Mouse (Mus musculus) erythroblast, adult 5-6 weeks (primary cell): ENCODE measurements around the gene Mgst3. TPM values are rescaled to one million over a fixed set of nuclear protein-coding genes. Genes with fewer than 3 reads are reported as not detected.
A peak's percentile ranks its signal among the peaks of the same experiment; 100 is the strongest.

Experiments
- ATAC-seq: replicated peaks from 2 replicates; pipeline ENCODE4 v1.8.0; 2016; ENCODE audit warnings: moderate number of reproducible peaks, mild to moderate bottlenecking, moderate TSS enrichment, inconsistent platforms; ENCODE audit not compliant: poor library complexity, low FRiP score, severe bottlenecking
- total RNA-seq, 2 experiments: library from RNA; stranded (forward) in 1 of 2; stranded (reverse) in 1 of 2; fragments of 150-400 nt in 1 of 2; fragments of 200-764, 138-1000 nt in 1 of 2; gene quantifications; 2 replicates each; pipeline versions ENCODE4 v1.2.3 to v1.2.4; 2015 to 2017; ENCODE audit warnings: low replicate concordance in 2 of 2

Mgst3 gene
- total RNA-seq (2015; ENCODE audit: low replicate concordance) (84.0 and 95.1 TPM in 2 replicates), total RNA-seq (2017; ENCODE audit: low replicate concordance) (132 and 152 TPM in 2 replicates)

GRCm38 (mm10) chr1:167393683-167394492 lies at the start of gene Mgst3:
Gene Mgst3 (minus strand): TSS chr1:167393841.
- peak; percentile 84 for ATAC-seq

- no peak for ATAC-seq
These were observed 44.7 kb upstream of the Mgst3 start for GRCm38 (mm10) chr1:167438231-167438885.

- no peak for ATAC-seq
These were observed 43.5 kb upstream of the Mgst3 start for GRCm38 (mm10) chr1:167437091-167437490.

DNA sequence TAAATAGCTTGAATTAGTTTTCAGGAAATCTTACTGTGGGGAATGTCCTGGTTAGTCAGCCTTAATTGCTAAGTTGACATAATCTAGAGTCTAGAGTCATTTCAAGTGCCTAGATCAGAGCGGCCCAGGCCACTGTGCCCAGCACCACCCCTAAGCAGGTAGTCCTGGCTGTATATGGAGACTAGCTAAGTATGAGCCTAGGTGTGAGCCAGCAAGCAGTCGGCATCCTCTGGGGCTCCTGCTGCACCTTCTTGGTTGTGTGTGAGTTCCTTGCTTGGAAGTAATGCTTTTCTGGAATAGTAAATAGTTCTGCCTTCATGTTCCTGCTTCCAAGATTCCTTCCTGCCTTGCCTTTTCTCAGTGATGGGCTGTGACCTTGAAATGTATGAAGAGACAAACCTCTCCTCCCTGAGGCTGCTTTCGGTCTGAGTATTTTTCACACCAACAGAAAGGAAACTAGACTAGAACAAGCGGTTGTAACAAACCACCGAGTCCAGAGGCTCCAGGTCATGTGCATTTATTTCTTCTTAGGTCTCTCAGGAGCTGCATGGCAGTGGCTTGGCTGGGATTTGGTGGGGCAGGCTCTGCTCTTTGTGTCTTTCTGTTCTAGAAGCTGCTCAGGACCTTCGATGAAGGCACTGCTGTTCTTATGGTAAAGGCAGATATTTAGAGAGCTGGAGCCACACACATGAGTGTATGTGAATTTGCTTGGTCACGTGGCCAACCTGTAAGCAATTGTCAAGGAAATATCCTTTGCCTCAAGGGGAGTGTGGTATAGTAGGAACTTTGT lies 42.7 kb upstream of the Mgst3 start:
- no peak for ATAC-seq

GRCm38 (mm10) chr1:167434931-167435330 lies 41.3 kb upstream of the Mgst3 start:
- no peak for ATAC-seq

DNA sequence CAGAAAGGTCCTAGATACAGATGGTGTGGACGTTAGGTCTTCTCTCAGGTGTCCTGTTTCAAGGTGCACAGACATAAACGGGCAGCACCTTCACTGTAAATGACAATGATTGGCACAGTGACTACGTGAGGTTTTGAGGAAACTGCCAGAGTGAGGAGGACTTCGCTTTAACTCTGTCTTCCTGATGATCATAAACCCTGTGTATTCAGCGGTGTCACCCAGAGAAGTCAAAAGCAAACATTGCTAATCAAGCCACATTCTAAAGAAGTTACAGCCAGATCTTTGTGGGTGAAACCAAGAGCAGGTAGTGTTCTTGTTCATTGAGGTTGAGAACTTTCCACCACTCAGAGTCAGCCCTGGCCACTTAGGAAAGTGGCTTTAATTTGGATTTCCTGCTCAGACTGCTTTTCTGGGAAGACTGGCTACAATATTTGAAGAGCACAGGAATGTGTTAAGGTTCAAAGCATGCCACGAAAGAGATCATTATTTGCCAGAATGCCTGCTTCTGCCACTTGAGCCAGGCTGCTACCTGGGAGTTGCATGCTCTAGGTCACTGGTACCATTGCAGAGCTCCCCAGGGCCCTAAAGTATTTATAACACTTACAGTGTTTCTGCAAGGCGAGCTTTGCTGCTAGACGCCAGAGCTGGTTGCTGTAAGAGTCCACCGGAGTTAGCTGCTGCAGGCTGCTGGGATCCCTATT lies 37.5 kb upstream of the Mgst3 start:
- no peak for ATAC-seq

DNA sequence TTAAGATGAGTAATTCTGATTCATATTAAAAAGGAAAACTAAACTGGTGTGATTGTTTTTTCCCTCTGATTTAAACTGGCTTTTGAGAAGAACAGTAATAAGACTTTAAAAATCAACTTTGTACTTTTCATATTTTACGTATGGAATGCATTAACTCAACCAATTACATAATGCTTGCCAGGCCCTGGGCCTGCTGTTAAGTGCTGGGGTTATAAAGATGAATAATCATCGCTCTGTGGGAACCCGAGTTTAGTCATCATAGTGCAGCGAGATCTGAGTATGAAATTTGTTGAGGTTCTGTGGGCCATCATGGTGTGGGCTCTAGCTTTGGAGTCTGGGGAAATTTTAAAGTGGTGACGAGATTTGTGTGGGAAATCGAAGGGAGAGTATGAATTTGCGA lies 33.0 kb upstream of the Mgst3 start:
- ATAC-seq, result no peak

GRCm38 (mm10) chr1:167425572-167425971 lies 31.9 kb upstream of the Mgst3 start:
- ATAC-seq, result no peak

GRCm38 (mm10) chr1:167422501-167423240 lies 29.0 kb upstream of the Mgst3 start:
- ATAC-seq, result no peak

- peak; percentile 87 for ATAC-seq
These were observed 21.2 kb upstream of the Mgst3 start for GRCm38 (mm10) chr1:167414846-167415245.

DNA sequence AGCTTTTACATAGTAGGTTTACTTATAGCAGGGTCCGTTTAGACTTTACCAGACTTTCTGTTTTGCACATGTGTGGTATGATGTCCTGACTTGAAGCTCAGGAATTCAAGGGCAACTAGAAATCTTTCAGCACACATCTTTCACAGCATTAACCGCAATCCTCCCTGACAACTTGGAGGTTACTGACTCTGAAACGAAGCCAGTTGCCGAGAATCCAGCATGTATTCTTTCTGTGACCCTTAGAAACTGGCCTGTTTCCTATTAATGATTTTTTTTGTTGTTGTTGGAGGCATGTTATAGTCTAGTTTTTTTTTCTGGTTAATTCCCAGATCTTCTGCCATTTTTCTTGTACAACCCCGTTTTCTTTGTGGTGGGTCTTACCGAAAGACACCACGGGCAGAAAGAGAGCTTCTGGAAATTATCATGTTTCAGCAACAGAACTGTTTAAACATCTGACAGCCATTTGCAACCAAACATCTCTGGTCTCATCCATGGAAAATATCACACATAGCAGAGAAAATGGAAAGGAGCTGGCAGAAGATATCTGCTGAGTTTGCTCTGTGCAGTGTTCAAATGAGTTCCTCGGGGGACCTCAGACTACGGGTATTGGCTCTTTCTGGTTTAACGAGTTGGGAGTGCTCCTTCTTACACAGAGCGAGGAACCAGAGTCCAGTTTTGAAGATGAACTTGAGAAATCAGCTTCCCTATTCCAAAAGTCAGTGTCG lies 18.5 kb upstream of the Mgst3 start:
- ATAC-seq, result no peak

GRCm38 (mm10) chr1:167409601-167410000 lies 16.0 kb upstream of the Mgst3 start:
- ATAC-seq, result no peak

GRCm38 (mm10) chr1:167405237-167405636 lies 11.6 kb upstream of the Mgst3 start:
- ATAC-seq, result no peak

DNA sequence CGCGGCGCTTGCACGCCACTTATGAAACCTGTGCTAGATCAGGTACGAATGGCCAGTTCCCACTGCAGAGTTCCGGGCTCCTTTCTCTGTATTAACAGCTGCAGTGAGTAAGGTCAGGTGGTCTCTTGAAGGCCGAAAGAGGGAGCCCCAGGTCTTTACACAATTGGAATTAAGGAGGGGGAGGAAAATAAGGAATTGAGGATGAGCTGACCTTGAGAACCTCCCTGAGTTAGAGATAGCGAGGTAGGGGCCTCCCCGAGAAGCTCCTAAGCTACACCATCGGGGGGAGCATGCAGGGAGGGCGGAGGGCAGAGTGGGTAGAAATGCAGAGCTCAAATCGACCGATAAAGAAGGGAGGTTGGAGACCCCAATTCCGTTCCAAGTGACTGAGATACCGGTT lies 360 bp downstream of the Mgst3 start:
- peak; percentile 34 for ATAC-seq

GRCm38 (mm10) chr1:167392687-167393086 lies 954 bp downstream of the Mgst3 start:
- ATAC-seq, result peak; percentile 68

GRCm38 (mm10) chr1:167392031-167392640 lies 1.5 kb downstream of the Mgst3 start:
- ATAC-seq, result no peak

DNA sequence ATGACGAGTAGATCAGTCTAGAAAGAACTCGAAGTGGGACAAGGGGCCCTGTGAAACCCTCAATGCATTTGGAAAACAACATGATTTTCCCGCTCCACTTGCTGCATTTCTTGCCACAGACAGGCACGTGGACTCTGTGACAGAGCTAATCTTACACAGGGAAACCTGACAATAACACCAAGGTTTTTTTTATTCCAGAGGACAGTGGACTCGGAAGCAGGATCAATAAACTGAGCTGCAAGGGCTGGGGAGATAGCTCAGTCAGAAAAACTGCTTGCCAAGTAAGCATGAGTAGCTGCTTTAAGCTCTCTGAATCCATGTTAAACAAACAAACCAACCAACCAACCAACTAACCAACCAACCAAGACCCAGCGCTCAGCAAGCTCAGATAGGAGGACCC lies 2.4 kb downstream of the Mgst3 start:
- no peak for ATAC-seq

GRCm38 (mm10) chr1:167390381-167390780 lies 3.3 kb downstream of the Mgst3 start:
- ATAC-seq, result no peak
